Mouse (Mus musculus): ENCODE data around the gene Atp6v0d1.

- no peak for TF ChIP-seq JUND (IDR thresholded peaks at IDR 0.05; ENCODE audit: low read depth, low read length)
- TF ChIP-seq RCOR1 (IDR thresholded peaks at IDR 0.05; ENCODE audit: low read depth, low read length): no peak
Observed at GRCm38 (mm10) chr8:105544544-105545205, 21.2 kb downstream of the Atp6v0d1 start.

Measured in MEL (cell line).